Mouse (Mus musculus) intestine, postnatal 0 days (tissue): ENCODE measurements at regions not wholly inside any gene's neighbourhood (a gene's known extent, or its start where the extent isn't known, plus 50 kb on each side); places are given as distances from the start of the nearest gene placed in this dataset.

ENCODE experiments used
- ATAC-seq: fragments of 200-750 bp; cut with Nextera tagmentation; 2 replicates; pipeline ENCODE4 v1.8.0; 2017; ENCODE audit warnings: mild to moderate bottlenecking, moderate TSS enrichment, moderate library complexity
- H3K27ac ChIP-seq: fragments of 300-500 bp; sonication (generic); 2 replicates; pipeline ENCODE4 v1.5.1; 2014; ENCODE audit warnings: mild to moderate bottlenecking, low read depth, low read length, moderate library complexity
- H3K27me3 ChIP-seq: fragments of 300-500 bp; sonication (generic); replicated peaks from 2 replicates; pipeline ENCODE4 v1.6.1; 2014; ENCODE audit warnings: low read length, mixed read lengths; ENCODE audit not compliant: control insufficient read depth, insufficient read depth
- H3K36me3 ChIP-seq: fragments of 300-500 bp; sonication (generic); 2 replicates; pipeline ENCODE4 v1.6.1; 2014; ENCODE audit warnings: mild to moderate bottlenecking, moderate library complexity; ENCODE audit not compliant: control insufficient read depth, insufficient read depth
- H3K4me1 ChIP-seq: fragments of 300-500 bp; sonication (generic); replicated peaks from 2 replicates; pipeline ENCODE4 v1.6.1; 2014; ENCODE audit warnings: antibody characterized with exemption, low read length, mixed read lengths; ENCODE audit not compliant: control insufficient read depth, insufficient read depth
- H3K4me2 ChIP-seq: fragments of 300-500 bp; sonication (generic); replicated peaks from 2 replicates; pipeline ENCODE4 v1.6.1; 2014; ENCODE audit warnings: low read depth, mild to moderate bottlenecking, moderate library complexity
- H3K4me3 ChIP-seq: fragments of 300-500 bp; sonication (generic); 2 replicates; pipeline ENCODE4 v1.5.1; 2014; ENCODE audit warnings: low read depth, low read length
- H3K9ac ChIP-seq: fragments of 300-500 bp; sonication (generic); 2 replicates; pipeline ENCODE4 v1.6.1; 2014; ENCODE audit warnings: mild to moderate bottlenecking, low read depth, low read length
- H3K9me3 ChIP-seq: fragments of 300-500 bp; sonication (generic); 2 replicates; pipeline ENCODE4 v1.6.1; 2016; ENCODE audit warnings: mixed run types; ENCODE audit not compliant: control insufficient read depth
- CTCF ChIP-seq: sonication (generic); IDR thresholded peaks from 2 replicates; pipeline ENCODE4 v1.5.1; 2016; ENCODE audit warnings: low read depth, mild to moderate bottlenecking, control low read depth, antibody characterized with exemption, moderate library complexity
- WGBS: fragments of 180-500 bp; shearing (Covaris S2); extraction: QIAGEN DNeasy Blood & Tissue Kit; methylation state at CpG from one replicate; pipeline ENCODE4 v1.1.7; 2014; 5-methylcytosine and 5-hydroxymethylcytosine counted together

DNA sequence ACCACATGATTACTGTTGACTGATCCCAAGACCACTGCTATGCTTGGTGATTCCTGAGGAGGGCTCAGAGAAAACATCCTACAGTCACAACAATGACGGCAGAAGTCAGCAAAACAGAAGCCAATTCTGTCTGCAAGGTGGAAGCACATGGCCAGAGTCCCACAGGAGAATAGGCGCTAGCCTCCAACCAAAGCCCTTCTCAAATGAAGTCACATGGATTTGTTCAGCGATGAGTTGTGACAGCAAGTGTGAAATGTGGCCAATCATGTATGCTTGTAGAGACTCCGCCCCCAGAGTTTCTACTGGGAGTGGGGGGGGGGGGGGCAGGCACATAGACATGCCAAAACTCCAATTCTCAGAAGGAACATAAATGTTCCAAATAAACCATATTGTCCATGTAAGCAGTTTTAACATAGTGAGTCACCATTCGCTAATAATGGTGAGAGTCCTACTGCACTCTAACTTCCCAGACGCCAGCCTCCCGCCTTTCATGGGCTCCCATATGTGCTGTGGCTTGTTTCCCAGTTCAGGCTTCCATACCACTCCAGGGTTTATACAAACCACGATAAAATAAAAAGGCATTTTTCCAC, 231.6 kb upstream of the Npvf start:
- H3K4me2 ChIP-seq = no peak overlapping the region
- H3K27me3 ChIP-seq = 0 out of 2 replicates have a peak, but pooled peaks cover 4% of the 10 kb centered on the region
- no peak overlapping the region for H3K4me3 ChIP-seq
- no peak for TF ChIP-seq CTCF
- H3K9me3 ChIP-seq = no peaks in the 10 kb centered on the region
- 83% methylated on average over 8 of the region's 8 CpGs for WGBS
- no peak for ATAC-seq
- no peaks in the 10 kb centered on the region for H3K4me1 ChIP-seq
- H3K9ac ChIP-seq = no peak overlapping the region
- H3K36me3 ChIP-seq = no peaks in the 10 kb centered on the region
- no peak overlapping the region for H3K27ac ChIP-seq

- no peak for ATAC-seq
- H3K9me3 ChIP-seq = no peaks in the 10 kb centered on the region
- H3K4me2 ChIP-seq = 0 out of 2 replicates have a peak overlapping the region, but pooled peaks have one; percentile 27
- no peaks in the 10 kb centered on the region for H3K36me3 ChIP-seq
- H3K4me3 ChIP-seq = no peak overlapping the region
- 0 out of 2 replicates have a peak, but pooled peaks cover 4% of the 10 kb centered on the region for H3K27me3 ChIP-seq
- H3K9ac ChIP-seq = no peak overlapping the region
- 15% methylated on average over 25 of the region's 25 CpGs for WGBS
- no peak overlapping the region for H3K27ac ChIP-seq
- TF ChIP-seq CTCF = no peak
- H3K4me1 ChIP-seq = no peaks in the 10 kb centered on the region
Measured at GRCm38 (mm10) chr6:50890370-50891204, 236.3 kb upstream of the Npvf start.

DNA sequence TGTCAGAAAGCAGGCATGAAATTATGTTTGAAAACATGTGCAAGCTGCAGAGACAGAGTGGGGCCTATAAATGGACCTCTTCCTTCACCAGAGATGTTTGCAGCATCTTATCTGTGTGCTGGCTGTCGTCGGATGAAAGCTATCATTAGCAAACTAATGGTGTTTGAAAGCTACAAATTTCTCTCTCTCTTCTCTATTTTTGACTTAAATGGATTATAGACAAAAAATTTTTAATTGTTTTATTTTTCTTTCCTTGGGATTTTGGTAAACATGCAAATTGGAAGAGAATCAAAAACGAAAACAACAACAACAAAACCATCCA, 236.9 kb upstream of the Npvf start:
- H3K27me3 ChIP-seq = 0 out of 2 replicates have a peak, but pooled peaks cover 4% of the 10 kb centered on the region
- WGBS = 41% methylated on average over 3 of the region's 3 CpGs
- no peak overlapping the region for H3K4me3 ChIP-seq
- H3K4me2 ChIP-seq = no peak overlapping the region
- no peak overlapping the region for H3K27ac ChIP-seq
- no peaks in the 10 kb centered on the region for H3K36me3 ChIP-seq
- no peak for ATAC-seq
- H3K9ac ChIP-seq = no peak overlapping the region
- H3K9me3 ChIP-seq = no peaks in the 10 kb centered on the region
- no peaks in the 10 kb centered on the region for H3K4me1 ChIP-seq
- TF ChIP-seq CTCF = no peak

- no peak overlapping the region for H3K4me2 ChIP-seq
- WGBS = 92% methylated on average over 3 of the region's 3 CpGs
- H3K9me3 ChIP-seq = no peaks in the 10 kb centered on the region
- no peak overlapping the region for H3K27ac ChIP-seq
- no peak for ATAC-seq
- no peak overlapping the region for H3K9ac ChIP-seq
- no peaks in the 10 kb centered on the region for H3K4me1 ChIP-seq
- no peaks in the 10 kb centered on the region for H3K36me3 ChIP-seq
- TF ChIP-seq CTCF = peak; percentile 42; the same call in 1 of the 2 replicates
- no peak overlapping the region for H3K4me3 ChIP-seq
- no peaks in the 10 kb centered on the region for H3K27me3 ChIP-seq
Measured at GRCm38 (mm10) chr6:50898792-50899191, 244.6 kb upstream of the Npvf start.

DNA sequence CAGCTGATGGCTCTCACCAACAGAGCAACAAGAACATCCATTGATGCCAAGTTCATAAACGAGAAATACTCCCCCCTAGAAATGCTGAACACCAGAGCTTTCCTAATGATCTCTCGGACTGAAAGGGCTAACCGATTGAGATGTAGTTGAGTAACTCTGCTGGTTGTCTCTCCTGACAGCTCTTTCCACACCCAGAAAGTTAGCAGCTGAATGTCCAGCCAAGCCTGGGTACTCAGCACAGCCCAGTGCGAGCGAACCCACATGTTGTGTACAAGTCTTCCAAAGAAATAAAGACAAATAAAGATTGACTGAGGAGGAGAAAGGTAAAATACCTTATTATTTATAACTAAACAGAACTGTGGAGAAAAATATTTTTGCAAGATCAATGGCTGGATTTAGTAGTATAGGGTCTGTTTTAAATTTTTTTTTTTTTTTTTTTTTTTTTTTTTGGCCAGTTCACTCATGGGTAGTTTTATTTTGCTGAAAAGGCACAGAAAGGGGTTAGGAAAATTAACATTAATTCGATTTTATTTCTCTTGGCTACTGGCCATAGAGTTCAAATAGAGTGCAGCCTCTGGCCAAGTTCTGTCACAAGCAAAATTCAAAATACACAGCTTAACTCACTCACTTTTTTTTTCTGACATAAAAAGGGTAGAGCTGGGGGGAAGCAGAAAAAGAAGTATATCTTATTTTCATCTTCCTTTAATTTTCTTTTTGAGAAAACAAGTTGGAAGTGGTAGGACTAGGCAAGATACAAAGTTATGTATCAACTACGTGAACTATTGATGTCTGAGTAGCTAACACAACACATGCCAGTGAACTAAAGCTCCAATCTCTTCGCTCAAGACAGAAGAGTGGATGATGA, 261.2 kb upstream of the Npvf start:
- Histone ChIP-seq H3K27me3 (no peaks in the 10 kb centered on the region), H3K9me3 (no peaks in the 10 kb centered on the region), H3K27ac (no peak overlapping the region), H3K36me3 (no peaks in the 10 kb centered on the region), H3K4me2 (no peak overlapping the region), H3K4me1 (no peaks in the 10 kb centered on the region), H3K9ac (no peak overlapping the region), H3K4me3 (no peak overlapping the region)
- WGBS = 80% methylated on average over 8 of the region's 8 CpGs
- TF ChIP-seq CTCF = no peak
- no peak for ATAC-seq

DNA sequence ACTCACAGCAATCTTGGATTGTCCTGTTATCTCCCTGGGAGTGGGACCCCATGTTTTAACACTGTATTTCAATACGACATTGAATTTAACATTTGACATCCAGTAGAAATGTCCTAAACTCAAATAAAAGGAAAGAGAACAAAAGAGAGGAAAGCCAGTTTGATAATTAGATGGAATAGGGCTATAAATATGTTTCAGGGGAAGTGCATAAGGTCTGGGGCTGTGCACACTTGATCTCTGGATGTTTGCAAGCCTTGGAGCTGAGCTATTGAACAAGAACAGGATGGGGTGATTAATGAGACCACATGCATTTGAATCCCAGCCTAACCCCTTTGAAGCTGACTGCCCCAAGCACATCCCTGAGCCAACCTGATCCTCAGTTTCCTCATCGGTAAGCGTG, 264.0 kb upstream of the Npvf start:
- H3K4me1 ChIP-seq = no peaks in the 10 kb centered on the region
- no peaks in the 10 kb centered on the region for H3K9me3 ChIP-seq
- no peaks in the 10 kb centered on the region for H3K36me3 ChIP-seq
- no peak for TF ChIP-seq CTCF
- H3K9ac ChIP-seq = no peak overlapping the region
- no peak overlapping the region for H3K4me3 ChIP-seq
- H3K4me2 ChIP-seq = no peak overlapping the region
- ATAC-seq = no peak
- H3K27ac ChIP-seq = no peak overlapping the region
- no peaks in the 10 kb centered on the region for H3K27me3 ChIP-seq
- WGBS = 55% methylated on average over 3 of the region's 3 CpGs
